Comparison of ENCODE assay signal across 20 mouse cellular contexts in genomic region chr9:46235196-46235595, GRCm38 (mm10). TPM values are rescaled to one million over a fixed set of nuclear protein-coding genes. Genes with fewer than 3 reads are reported as not detected.
DNase-seq lines count a peak whose midpoint lies in the region; ATAC-seq lines count a peak whose summit lies in the region.
"Had no signal": no experiment of that assay in that cellular context is flagged by ENCODE, and none has a peak within 500 bp of the region (broad histone marks: within the 10 kb centered on the region; RNA-seq: fewer than 3 reads in every experiment).

No protein-coding gene starts in this region.

- no peaks in the 10 kb centered on the region for H3K9me3 ChIP-seq in liver, embryonic 12.5 days (replicated peaks)
- no peaks in the 10 kb centered on the region for H3K9me3 ChIP-seq in liver, embryonic 11.5 days (ENCODE audit: control insufficient read depth, low read length)
- H3K9me3 ChIP-seq: midbrain, embryonic 12.5 days had no signal

- peaks cover 29% of the 10 kb centered on the region for H3K4me1 ChIP-seq in liver, embryonic 12.5 days
- H3K4me1 ChIP-seq in liver, embryonic 11.5 days (replicated peaks; ENCODE audit: control insufficient read depth, insufficient read depth, low read length), result peaks cover 6% of the 10 kb centered on the region; the same call in 1 of the 2 replicates

- no peak overlapping the region for H3K4me3 ChIP-seq in liver, embryonic 12.5 days
- no peak overlapping the region for H3K4me3 ChIP-seq in liver, embryonic 11.5 days (ENCODE audit: low read depth, low read length)
- H3K4me3 ChIP-seq: erythroblast, embryonic 14.5 days; midbrain, embryonic 12.5 days; myocyte had no signal

- peak; percentile 44 for DNase-seq in cerebellum, adult 11 months
- no peak for DNase-seq in cerebellum, adult 9-10 months
- DNase-seq in liver, embryonic 11.5 days (ENCODE audit: low spot score), result no peak
- peak; percentile 43 for DNase-seq in kidney, postnatal 10 days
- no peak for DNase-seq in gastrocnemius, postnatal 10 days
- DNase-seq in ovary, postnatal 36 days (ENCODE audit: low spot score), result no peak
- no peak for DNase-seq in lung, adult 18-20 months
- DNase-seq: lung, postnatal 4 days; right cerebral cortex, postnatal 14 days had no signal

- peak; percentile 18; the same call in 1 of the 2 replicates for ATAC-seq in liver, embryonic 12.5 days
- no peak for ATAC-seq in liver, embryonic 11.5 days (replicated peaks; ENCODE audit: low FRiP score)

- 0 out of 2 replicates have a peak overlapping the region, but pooled peaks have one; percentile 18 for H3K27ac ChIP-seq in liver, embryonic 12.5 days
- H3K27ac ChIP-seq in liver, embryonic 11.5 days (ENCODE audit: low read depth, low read length), result no peak overlapping the region
- H3K27ac ChIP-seq: hindbrain, embryonic 14.5 days; liver, embryonic 14.5 days; midbrain, embryonic 12.5 days had no signal

- 71% methylated on average over 6 of the region's 6 CpGs for WGBS in liver, embryonic 12.5 days (ENCODE audit: insufficient replicate concordance)
- 81% methylated on average over 6 of the region's 6 CpGs for WGBS in liver, embryonic 11.5 days

- H3K27me3 ChIP-seq in liver, embryonic 12.5 days (replicated peaks), result peaks cover 20% of the 10 kb centered on the region
- H3K27me3 ChIP-seq in liver, embryonic 11.5 days (replicated peaks; ENCODE audit: control insufficient read depth, insufficient read depth, low read length), result no peaks in the 10 kb centered on the region; the same call in none of the 2 replicates

- no peak overlapping the region for H3K4me2 ChIP-seq in liver, embryonic 12.5 days
- no peak overlapping the region for H3K4me2 ChIP-seq in liver, embryonic 11.5 days
- H3K4me2 ChIP-seq: hindbrain, embryonic 14.5 days; midbrain, embryonic 12.5 days had no signal

- no peak overlapping the region for H3K9ac ChIP-seq in liver, embryonic 12.5 days
- H3K9ac ChIP-seq in liver, embryonic 11.5 days (ENCODE audit: low read depth, low read length), result no peak overlapping the region
- H3K9ac ChIP-seq: hindbrain, embryonic 14.5 days; liver, embryonic 14.5 days; midbrain, embryonic 12.5 days had no signal

- H3K36me3 ChIP-seq in liver, embryonic 12.5 days, result no peaks in the 10 kb centered on the region
- no peaks in the 10 kb centered on the region for H3K36me3 ChIP-seq in liver, embryonic 11.5 days (ENCODE audit: control insufficient read depth, insufficient read depth, low read length)
- H3K36me3 ChIP-seq: midbrain, embryonic 12.5 days had no signal

RNA-seq across cellular contexts. Expression of gene Apoc3, which starts 0.2 kb away (rescaled TPM):
- polyA plus RNA-seq in liver, embryonic 12.5 days (2016; fragmentation: Nextera tagmentation; extraction: Ambion mirVana), result 2.1 and 2.4 TPM in 2 replicates
- polyA plus RNA-seq in liver, embryonic 11.5 days (2014; fragmentation: Nextera tagmentation; extraction: Ambion mirVana), result 1.4 and 4.2 TPM in 2 replicates
- not detected for total RNA-seq in gastrocnemius, postnatal 10 days (2021)
- total RNA-seq: granulocyte monocyte progenitor cell, adult 5-6 weeks; left cerebral cortex, postnatal 10 days had no signal
- polyA plus RNA-seq: brain, embryonic 14.5 days; erythroblast, embryonic 14.5 days; heart, embryonic 14.5 days; hindbrain, embryonic 14.5 days; midbrain, embryonic 12.5 days; myocyte had no signal

RNA-seq across cellular contexts. Expression of gene Apoa4, which starts 5.3 kb away (rescaled TPM):
- polyA plus RNA-seq in liver, embryonic 12.5 days (2016; fragmentation: Nextera tagmentation; extraction: Ambion mirVana), result not detected in 2 replicates
- polyA plus RNA-seq in liver, embryonic 11.5 days (2014; fragmentation: Nextera tagmentation; extraction: Ambion mirVana), result not detected in 2 replicates
- total RNA-seq in gastrocnemius, postnatal 10 days (2021), result not detected
- total RNA-seq: granulocyte monocyte progenitor cell, adult 5-6 weeks; left cerebral cortex, postnatal 10 days had no signal
- polyA plus RNA-seq: erythroblast, embryonic 14.5 days; heart, embryonic 14.5 days; hindbrain, embryonic 14.5 days; midbrain, embryonic 12.5 days; myocyte had no signal

RNA-seq across cellular contexts. Expression of gene Apoa1, which starts 6.8 kb away (rescaled TPM):
- 1,440 and 1,454 TPM in 2 replicates for polyA plus RNA-seq in liver, embryonic 12.5 days (2016; fragmentation: Nextera tagmentation; extraction: Ambion mirVana)
- 1,257 and 1,278 TPM in 2 replicates for polyA plus RNA-seq in liver, embryonic 11.5 days (2014; fragmentation: Nextera tagmentation; extraction: Ambion mirVana)
- total RNA-seq in gastrocnemius, postnatal 10 days (2021), result 1 to 10 TPM in 1 of 2 experiments, under 1 TPM in 1; 0.47 to 8.2 TPM
- total RNA-seq: granulocyte monocyte progenitor cell, adult 5-6 weeks had no signal
- polyA plus RNA-seq: myocyte had no signal

RNA-seq across cellular contexts. Expression of gene Apoa5, which starts 33.2 kb away (rescaled TPM):
- polyA plus RNA-seq in liver, embryonic 12.5 days (2016; fragmentation: Nextera tagmentation; extraction: Ambion mirVana), result 0.25 and 0.33 TPM in 2 replicates
- 0.21 and 0.38 TPM in 2 replicates for polyA plus RNA-seq in liver, embryonic 11.5 days (2014; fragmentation: Nextera tagmentation; extraction: Ambion mirVana)
- not detected for total RNA-seq in gastrocnemius, postnatal 10 days (2021)
- total RNA-seq: granulocyte monocyte progenitor cell, adult 5-6 weeks; left cerebral cortex, postnatal 10 days had no signal
- polyA plus RNA-seq: brain, embryonic 14.5 days; erythroblast, embryonic 14.5 days; heart, embryonic 14.5 days; hindbrain, embryonic 14.5 days; midbrain, embryonic 12.5 days; myocyte; urinary bladder, adult 2 months had no signal

RNA-seq across cellular contexts. Expression of gene Zpr1, which starts 37.7 kb away (rescaled TPM):
- polyA plus RNA-seq in liver, embryonic 12.5 days (2016; fragmentation: Nextera tagmentation; extraction: Ambion mirVana), result 55.4 and 56.0 TPM in 2 replicates
- polyA plus RNA-seq in liver, embryonic 11.5 days (2014; fragmentation: Nextera tagmentation; extraction: Ambion mirVana), result 92.6 and 96.7 TPM in 2 replicates
- 10 to 100 TPM; 17.0 to 17.9 TPM for total RNA-seq in gastrocnemius, postnatal 10 days (2021)

Comparison
In these comparisons a context has a peak if more than half of its experiments do, and no peak if none do; other contexts are left out.
1. DNase-seq: peak in cerebellum, adult 11 months (single experiment) and kidney, postnatal 10 days (single experiment); none in cerebellum, adult 9-10 months (single experiment), liver, embryonic 11.5 days (single experiment), gastrocnemius, postnatal 10 days (single experiment), ovary, postnatal 36 days (single experiment) and lung, adult 18-20 months (0 of 2).